Mouse (Mus musculus) T-helper 1 cell (primary cell): ENCODE results near the gene Tmem108.

Experiments
- in situ Hi-C: fragments of 300-600 bp; cut with MboI, MseI; formaldehyde crosslinking; loops from one replicate; pipeline ENCODE4 v1.15.1; 2025; ENCODE audit warnings: high pct_unique_total_duplicates

The Tmem108 gene

GRCm38 (mm10) chr9:103593079-103593478 is 168.6 kb downstream of the Tmem108 start:
- in situ Hi-C loops = no loop called here

DNA sequence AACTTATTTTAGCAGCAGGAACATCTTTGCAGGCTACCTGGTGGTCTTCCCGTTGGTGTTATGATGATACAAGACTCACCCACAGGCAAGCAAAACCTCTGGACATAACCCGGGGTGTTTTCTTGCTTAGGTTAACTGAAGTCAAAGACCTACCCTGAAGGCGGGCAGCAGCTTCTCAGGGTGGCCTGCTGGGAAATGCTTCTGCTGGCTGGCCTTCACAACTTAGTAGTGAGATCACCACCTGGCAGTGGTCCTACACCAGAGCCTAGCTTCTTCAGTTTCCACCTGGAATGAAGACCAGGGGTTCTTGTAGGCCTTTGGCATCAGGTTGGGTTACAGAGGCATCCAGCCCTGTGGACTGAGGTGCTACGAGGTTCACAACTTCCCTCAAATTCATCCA is 169.7 kb downstream of the Tmem108 start:
- in situ Hi-C loops = no loop called here

DNA sequence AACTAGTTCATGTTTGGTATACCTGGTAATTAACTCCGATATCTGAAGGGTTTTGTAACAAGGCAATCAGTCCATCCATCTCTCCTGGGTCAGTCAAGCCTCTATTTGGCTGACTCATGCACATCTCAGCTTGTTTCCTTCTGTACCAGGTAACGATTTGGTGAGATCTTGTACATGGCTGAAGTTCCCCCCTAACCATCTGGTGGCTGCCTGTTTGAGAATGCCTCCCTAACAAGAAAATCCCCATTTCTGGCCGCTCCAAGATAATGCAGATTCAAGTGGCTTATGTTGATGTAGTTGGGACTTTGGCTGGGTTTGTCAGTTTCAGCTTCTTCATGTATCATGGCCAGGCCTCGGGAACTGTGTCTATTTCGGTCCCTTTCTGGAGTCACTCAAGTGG is 170.8 kb downstream of the Tmem108 start:
- in situ Hi-C loops = no loop called here

GRCm38 (mm10) chr9:103584865-103585264 is 176.8 kb downstream of the Tmem108 start:
- in situ Hi-C loops = no loop called here

GRCm38 (mm10) chr9:103582249-103582961 is 179.2 kb downstream of the Tmem108 start:
- in situ Hi-C loops = no loop called here

- in situ Hi-C loops = no loop called here
Measured at GRCm38 (mm10) chr9:103580621-103581020, 181.0 kb downstream of the Tmem108 start.

- in situ Hi-C loops = no loop called here
Measured at GRCm38 (mm10) chr9:103580186-103580585, 181.5 kb downstream of the Tmem108 start.

- in situ Hi-C loops = loop anchor here (10.0 kb wide), 1 partner anchor 855 kb away; no protein-coding TSS in a partner anchor
Measured at GRCm38 (mm10) chr9:103579411-103580026, 182.1 kb downstream of the Tmem108 start.

DNA sequence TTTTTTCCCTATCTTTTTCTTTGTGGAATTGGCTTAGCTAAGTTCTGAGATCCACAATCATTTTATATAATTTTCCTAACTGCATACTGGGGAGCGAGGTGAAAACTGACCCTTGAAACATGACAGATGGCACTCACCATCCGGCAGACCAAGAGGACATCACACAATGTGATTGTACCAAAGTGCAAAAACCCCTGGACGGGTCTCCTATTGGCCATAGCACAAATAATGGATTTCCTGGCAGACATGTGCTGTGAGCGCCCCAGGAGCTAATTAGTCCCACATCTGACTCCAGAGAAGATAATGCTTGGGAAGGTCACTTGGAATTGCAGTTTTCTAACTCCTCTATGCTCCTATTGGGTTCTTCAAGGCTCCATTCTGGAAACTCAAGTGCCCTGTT is 183.9 kb downstream of the Tmem108 start:
- in situ Hi-C loops = loop anchor here (10.0 kb wide), 1 partner anchor 853 kb away; no protein-coding TSS in a partner anchor

- in situ Hi-C loops = loop anchor here (10.0 kb wide), 1 partner anchor 852 kb away; no protein-coding TSS in a partner anchor
Measured at GRCm38 (mm10) chr9:103577181-103577580, 184.5 kb downstream of the Tmem108 start.

DNA sequence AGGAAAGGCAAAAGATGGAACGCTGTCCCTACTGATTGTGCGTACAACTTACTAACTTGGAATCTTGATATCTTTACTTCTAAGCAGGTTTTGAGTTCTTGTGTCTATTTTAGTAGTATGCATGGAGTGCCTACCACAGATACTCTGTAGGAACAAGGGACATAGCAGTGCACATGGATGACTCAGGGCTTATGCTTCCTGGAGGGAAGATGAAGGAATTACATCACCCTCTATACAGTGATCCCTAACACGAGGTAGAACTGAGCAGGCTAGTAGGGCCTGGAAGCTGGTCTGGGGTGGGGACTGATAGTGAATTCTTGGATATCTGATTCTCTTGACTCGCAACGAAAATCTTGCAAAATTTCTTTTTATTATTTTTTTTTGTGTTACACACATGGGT is 185.7 kb downstream of the Tmem108 start:
- in situ Hi-C loops = loop anchor here (10.0 kb wide), 1 partner anchor 851 kb away; no protein-coding TSS in a partner anchor

GRCm38 (mm10) chr9:103573994-103574750 is 187.5 kb downstream of the Tmem108 start:
- in situ Hi-C loops = loop anchor here (10.0 kb wide), 1 partner anchor 849 kb away; no protein-coding TSS in a partner anchor

DNA sequence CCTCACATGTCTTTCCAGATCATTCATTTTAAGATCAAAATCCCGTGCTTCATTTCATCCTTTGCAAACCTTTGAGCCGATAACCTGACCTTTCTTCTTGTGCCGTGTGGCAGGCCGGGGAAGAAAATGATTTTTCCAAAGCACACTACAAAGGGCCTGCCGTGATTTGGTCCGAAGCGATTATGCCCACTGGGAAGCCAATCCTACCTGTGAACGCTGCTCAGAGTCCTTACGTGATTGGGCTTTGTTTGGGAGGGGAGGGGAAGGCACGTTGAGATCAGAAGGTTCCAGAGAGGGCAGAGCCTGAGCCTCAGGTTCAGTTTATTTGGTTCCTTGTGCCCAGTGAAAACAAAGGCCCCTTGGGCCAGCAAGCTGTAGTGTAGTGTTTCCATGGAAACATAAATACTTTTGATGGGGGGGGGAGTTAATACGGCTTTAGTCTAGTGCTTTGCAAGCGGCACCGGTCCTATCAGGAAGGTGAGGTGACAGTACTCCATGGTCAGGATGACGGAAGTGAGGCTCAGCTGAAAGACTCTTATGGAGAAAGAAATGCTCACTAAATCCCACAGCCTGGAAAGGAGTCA is 191.4 kb downstream of the Tmem108 start:
- in situ Hi-C loops = loop anchor here (10.0 kb wide), 1 partner anchor 845 kb away; no protein-coding TSS in a partner anchor

DNA sequence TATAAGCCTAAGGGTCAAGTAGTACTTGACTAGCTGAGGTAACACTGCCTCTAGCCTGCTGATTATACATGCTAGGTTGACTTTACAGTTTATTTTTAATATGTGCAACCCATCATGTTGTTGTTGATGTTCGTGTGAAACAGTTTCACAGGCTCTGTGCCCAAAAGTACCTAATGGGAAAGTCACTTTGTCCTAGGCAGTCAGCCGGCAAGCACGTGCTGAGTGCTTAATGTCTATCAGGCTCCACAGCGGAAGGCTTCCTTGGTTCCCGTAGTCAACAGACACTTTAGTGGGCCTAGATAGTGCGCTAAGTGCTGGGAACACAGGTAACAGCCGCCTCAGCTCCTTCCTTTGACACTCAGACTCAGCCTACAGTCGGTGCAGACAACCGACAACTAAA is 192.7 kb downstream of the Tmem108 start:
- in situ Hi-C loops = no loop called here

- in situ Hi-C loops = no loop called here
Measured at GRCm38 (mm10) chr9:103565186-103565585, 196.5 kb downstream of the Tmem108 start.

DNA sequence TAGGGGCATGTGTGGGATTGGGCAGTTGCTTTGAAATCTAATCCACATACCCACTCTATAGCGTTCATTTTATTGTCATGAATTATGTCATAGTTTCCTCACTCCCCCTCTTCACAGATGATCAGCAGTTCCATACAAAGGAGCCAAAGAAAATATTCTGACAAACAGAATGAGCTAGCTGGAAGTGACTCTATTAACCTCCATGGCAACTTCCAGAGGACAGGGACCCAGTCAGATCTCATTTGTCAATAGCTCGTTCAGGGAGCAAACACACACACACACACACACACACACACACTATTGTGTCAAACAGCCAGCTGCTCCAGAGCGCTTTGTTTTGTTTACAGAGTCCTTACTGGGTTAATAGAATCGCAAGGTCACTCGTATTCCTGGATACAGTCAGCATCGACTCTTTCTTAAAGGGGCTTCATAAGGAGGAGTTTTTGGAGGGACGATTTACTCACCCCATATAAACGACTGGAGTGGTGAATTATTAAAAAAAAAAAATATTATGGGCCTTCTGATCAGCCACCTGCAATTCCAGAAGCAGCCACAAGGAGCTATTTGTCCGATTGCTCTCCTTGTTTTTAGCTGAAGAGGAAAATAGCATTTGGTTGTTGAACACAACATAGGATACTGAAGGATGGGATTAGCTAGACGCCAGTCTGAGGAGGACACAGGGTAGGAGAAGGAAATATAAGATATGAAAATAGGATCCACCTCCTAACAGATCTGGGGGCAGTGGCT is 197.6 kb downstream of the Tmem108 start:
- in situ Hi-C loops = no loop called here

DNA sequence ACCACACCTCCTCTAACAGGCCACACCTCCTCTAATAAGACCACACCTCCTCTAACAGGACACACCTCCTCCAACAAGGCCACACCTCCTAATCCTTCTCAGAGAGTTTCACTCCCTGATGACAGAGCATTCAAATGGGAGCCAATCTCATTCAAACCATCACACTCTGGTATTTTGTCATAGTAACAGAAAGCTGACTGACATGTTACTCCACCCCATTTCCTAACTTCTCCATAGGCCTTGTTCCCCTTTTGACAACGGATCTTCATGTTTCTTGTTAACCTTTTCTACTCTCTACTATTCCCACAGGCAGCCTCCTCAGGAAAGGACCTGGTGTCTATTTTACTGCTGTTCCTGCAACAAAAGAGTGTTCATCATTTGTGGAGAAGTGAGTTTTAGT is 199.6 kb downstream of the Tmem108 start:
- in situ Hi-C loops = no loop called here

GRCm38 (mm10) chr9:103558741-103559140 is 202.9 kb downstream of the Tmem108 start:
- in situ Hi-C loops = no loop called here

- in situ Hi-C loops = no loop called here
Measured at GRCm38 (mm10) chr9:103558240-103558639, 203.4 kb downstream of the Tmem108 start.

DNA sequence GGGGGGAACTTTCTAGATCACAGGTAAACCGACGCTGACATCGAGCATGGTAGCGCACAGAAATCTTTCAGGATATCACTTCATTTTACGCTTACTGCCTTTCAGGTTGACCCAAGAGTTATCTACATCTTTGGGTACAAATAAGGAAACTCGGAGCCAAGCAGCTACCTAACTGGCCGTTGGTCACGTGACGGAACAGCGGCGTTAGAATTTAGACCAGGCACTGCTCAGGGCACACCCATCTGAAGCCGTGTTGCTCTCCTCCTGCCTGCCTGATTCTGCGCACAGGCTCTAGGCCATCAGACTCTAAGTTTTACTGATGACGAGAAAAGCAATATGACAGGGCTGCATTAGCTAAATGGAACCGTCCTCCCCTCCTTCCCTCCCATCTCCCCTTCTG is 204.6 kb downstream of the Tmem108 start:
- in situ Hi-C loops = no loop called here

DNA sequence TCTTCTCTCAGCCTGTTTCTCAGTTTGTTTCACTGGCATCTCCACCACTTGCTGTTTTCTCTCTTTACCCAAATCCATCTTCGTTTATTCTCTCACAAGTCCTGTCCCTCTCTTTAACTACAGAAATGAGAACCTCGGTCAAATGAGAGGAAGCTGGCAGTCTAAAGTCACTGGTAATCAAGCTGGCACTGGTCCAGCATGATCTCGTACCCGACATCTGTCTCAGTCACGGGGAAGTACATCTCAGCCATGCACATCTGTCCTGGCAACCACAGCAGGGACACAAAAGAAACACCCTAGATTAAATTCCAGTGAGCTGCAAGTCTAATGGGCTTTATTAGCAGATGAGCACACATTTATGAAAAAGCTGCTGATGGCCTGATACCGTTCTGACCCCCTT is 206.3 kb downstream of the Tmem108 start:
- in situ Hi-C loops = no loop called here
